Mouse (Mus musculus): Measurements from ENCODE around the gene Rbfox2. TPM values are rescaled to one million over a fixed set of nuclear protein-coding genes. Genes with fewer than 3 reads are reported as not detected.
"Not testable (repeated sequence)": the region's sequence is repeated elsewhere in the genome, so short reads cannot be mapped to it uniquely, and the experiment has no call there.

Gene Rbfox2
- polyA plus RNA-seq, 1 experiment from 2014 or later = 136 TPM

- WGBS = 59% methylated on average over 7 of the region's 7 CpGs
- ATAC-seq (ENCODE audit: low read depth) = no peak
- Histone ChIP-seq H3K4me3 (no peak overlapping the region), H3K4me2 (no peak overlapping the region), H3K9me3 (no peaks in the 10 kb centered on the region), H3K36me3 (no peaks in the 10 kb centered on the region), H3K9ac (no peak overlapping the region), H3K27ac (replicated peaks) (peak overlapping the region; percentile 9; the same call in 1 of the 2 replicates), H3K4me1 (replicated peaks) (peaks cover 19% of the 10 kb centered on the region), H3K27me3 (no peaks in the 10 kb centered on the region)
Observed at GRCm38 (mm10) chr15:77291471-77291870, 15.3 kb downstream of the Rbfox2 start.

GRCm38 (mm10) chr15:77290352-77290751, 16.5 kb downstream of the Rbfox2 start:
- H3K36me3 ChIP-seq = no peaks in the 10 kb centered on the region
- no peak overlapping the region for H3K27ac ChIP-seq (replicated peaks)
- no peak overlapping the region for H3K4me2 ChIP-seq
- H3K9ac ChIP-seq = no peak overlapping the region
- WGBS = 76% methylated on average over 2 of the region's 2 CpGs
- H3K27me3 ChIP-seq = no peaks in the 10 kb centered on the region
- peaks cover 19% of the 10 kb centered on the region for H3K4me1 ChIP-seq (replicated peaks)
- no peaks in the 10 kb centered on the region for H3K9me3 ChIP-seq
- no peak overlapping the region for H3K4me3 ChIP-seq
- ATAC-seq (ENCODE audit: low read depth) = no peak

GRCm38 (mm10) chr15:77280130-77280529, 26.7 kb downstream of the Rbfox2 start:
- no peak for ATAC-seq (ENCODE audit: low read depth)
- H3K36me3 ChIP-seq = no peaks in the 10 kb centered on the region
- no peaks in the 10 kb centered on the region for H3K9me3 ChIP-seq
- WGBS = 95% methylated on average over 1 of the region's 1 CpGs
- no peak overlapping the region for H3K4me2 ChIP-seq
- peaks cover 12% of the 10 kb centered on the region for H3K4me1 ChIP-seq (replicated peaks)
- H3K9ac ChIP-seq = no peak overlapping the region
- H3K27ac ChIP-seq (replicated peaks) = no peak overlapping the region
- H3K27me3 ChIP-seq = no peaks in the 10 kb centered on the region
- no peak overlapping the region for H3K4me3 ChIP-seq

GRCm38 (mm10) chr15:77278825-77279224, 28.0 kb downstream of the Rbfox2 start:
- no peak overlapping the region for H3K4me3 ChIP-seq
- WGBS = 52% methylated on average over 5 of the region's 5 CpGs
- H3K27ac ChIP-seq (replicated peaks) = 0 out of 2 replicates have a peak overlapping the region, but pooled peaks have one; percentile 9
- no peak overlapping the region for H3K4me2 ChIP-seq
- H3K9ac ChIP-seq = no peak overlapping the region
- H3K9me3 ChIP-seq = no peaks in the 10 kb centered on the region
- H3K27me3 ChIP-seq = no peaks in the 10 kb centered on the region
- H3K36me3 ChIP-seq = no peaks in the 10 kb centered on the region
- peaks cover 17% of the 10 kb centered on the region for H3K4me1 ChIP-seq (replicated peaks)
- no peak for ATAC-seq (ENCODE audit: low read depth)

- no peak for ATAC-seq (ENCODE audit: low read depth)
- no peaks in the 10 kb centered on the region for H3K27me3 ChIP-seq
- no peak overlapping the region for H3K9ac ChIP-seq
- WGBS = 82% methylated on average over 3 of the region's 3 CpGs
- H3K4me2 ChIP-seq = no peak overlapping the region
- no peaks in the 10 kb centered on the region for H3K36me3 ChIP-seq
- H3K9me3 ChIP-seq = no peaks in the 10 kb centered on the region
- H3K27ac ChIP-seq (replicated peaks) = no peak overlapping the region
- H3K4me3 ChIP-seq = no peak overlapping the region
- peaks cover 21% of the 10 kb centered on the region for H3K4me1 ChIP-seq (replicated peaks)
Observed at GRCm38 (mm10) chr15:77276838-77277725, 29.7 kb downstream of the Rbfox2 start.

GRCm38 (mm10) chr15:77276300-77276699, 30.5 kb downstream of the Rbfox2 start:
- H3K4me2 ChIP-seq = no peak overlapping the region
- no peak overlapping the region for H3K27ac ChIP-seq (replicated peaks)
- no peaks in the 10 kb centered on the region for H3K36me3 ChIP-seq
- ATAC-seq (ENCODE audit: low read depth) = no peak
- no peak overlapping the region for H3K4me3 ChIP-seq
- peaks cover 21% of the 10 kb centered on the region for H3K4me1 ChIP-seq (replicated peaks)
- no peaks in the 10 kb centered on the region for H3K9me3 ChIP-seq
- 84% methylated on average over 1 of the region's 1 CpGs for WGBS
- H3K9ac ChIP-seq = no peak overlapping the region
- no peaks in the 10 kb centered on the region for H3K27me3 ChIP-seq

- Histone ChIP-seq H3K4me3 (no peak overlapping the region), H3K36me3 (no peaks in the 10 kb centered on the region), H3K27ac (replicated peaks) (no peak overlapping the region), H3K27me3 (no peaks in the 10 kb centered on the region), H3K9me3 (no peaks in the 10 kb centered on the region), H3K9ac (no peak overlapping the region), H3K4me2 (no peak overlapping the region), H3K4me1 (replicated peaks) (peaks cover 21% of the 10 kb centered on the region)
- no peak for ATAC-seq (ENCODE audit: low read depth)
- WGBS = 72% methylated on average over 2 of the region's 2 CpGs
Observed at GRCm38 (mm10) chr15:77275572-77275971, 31.2 kb downstream of the Rbfox2 start.

- Histone ChIP-seq H3K4me3 (no peak overlapping the region), H3K36me3 (no peaks in the 10 kb centered on the region), H3K4me2 (no peak overlapping the region), H3K9me3 (no peaks in the 10 kb centered on the region), H3K4me1 (replicated peaks) (peaks cover 21% of the 10 kb centered on the region), H3K9ac (no peak overlapping the region), H3K27ac (replicated peaks) (no peak overlapping the region), H3K27me3 (no peaks in the 10 kb centered on the region)
- WGBS = 15% methylated on average over 6 of the region's 6 CpGs
- no peak for ATAC-seq (ENCODE audit: low read depth)
Observed at GRCm38 (mm10) chr15:77273947-77274346, 32.9 kb downstream of the Rbfox2 start.

- Histone ChIP-seq H3K27ac (replicated peaks) (no peak overlapping the region), H3K27me3 (no peaks in the 10 kb centered on the region), H3K4me1 (replicated peaks) (peaks cover 16% of the 10 kb centered on the region), H3K4me2 (no peak overlapping the region), H3K4me3 (no peak overlapping the region), H3K9me3 (no peaks in the 10 kb centered on the region), H3K9ac (no peak overlapping the region), H3K36me3 (no peaks in the 10 kb centered on the region)
- 93% methylated on average over 5 of the region's 5 CpGs for WGBS
- no peak for ATAC-seq (ENCODE audit: low read depth)
Observed at GRCm38 (mm10) chr15:77271285-77271684, 35.5 kb downstream of the Rbfox2 start.

- not testable (repeated sequence) for H3K4me3 ChIP-seq; H3K9me3 ChIP-seq; H3K9ac ChIP-seq; H3K27ac ChIP-seq (replicated peaks); H3K4me2 ChIP-seq; H3K36me3 ChIP-seq; H3K27me3 ChIP-seq; ATAC-seq (ENCODE audit: low read depth)
- 97% methylated on average over 1 of the region's 1 CpGs for WGBS
- H3K4me1 ChIP-seq (replicated peaks) = peaks cover 29% of the 10 kb centered on the region
Observed at GRCm38 (mm10) chr15:77269496-77269895, 37.3 kb downstream of the Rbfox2 start.

GRCm38 (mm10) chr15:77268415-77268814, 38.4 kb downstream of the Rbfox2 start:
- Histone ChIP-seq H3K36me3 (no peaks in the 10 kb centered on the region), H3K4me3 (no peak overlapping the region), H3K27ac (replicated peaks) (no peak overlapping the region), H3K4me2 (no peak overlapping the region), H3K27me3 (no peaks in the 10 kb centered on the region), H3K4me1 (replicated peaks) (peaks cover 27% of the 10 kb centered on the region), H3K9me3 (no peaks in the 10 kb centered on the region), H3K9ac (no peak overlapping the region)
- WGBS = 83% methylated on average over 3 of the region's 3 CpGs
- no peak for ATAC-seq (ENCODE audit: low read depth)

- Histone ChIP-seq H3K36me3 (no peaks in the 10 kb centered on the region), H3K4me1 (replicated peaks) (peaks cover 27% of the 10 kb centered on the region), H3K9me3 (no peaks in the 10 kb centered on the region), H3K27ac (replicated peaks) (peak overlapping the region; percentile 38), H3K4me3 (no peak overlapping the region), H3K27me3 (no peaks in the 10 kb centered on the region), H3K9ac (no peak overlapping the region), H3K4me2 (no peak overlapping the region)
- no peak for ATAC-seq (ENCODE audit: low read depth)
- WGBS = 49% methylated on average over 4 of the region's 4 CpGs
Observed at GRCm38 (mm10) chr15:77265318-77265717, 41.5 kb downstream of the Rbfox2 start.

GRCm38 (mm10) chr15:77264314-77264713, 42.5 kb downstream of the Rbfox2 start:
- no peaks in the 10 kb centered on the region for H3K9me3 ChIP-seq
- H3K4me3 ChIP-seq = no peak overlapping the region
- H3K27ac ChIP-seq (replicated peaks) = no peak overlapping the region
- no peaks in the 10 kb centered on the region for H3K27me3 ChIP-seq
- H3K9ac ChIP-seq = no peak overlapping the region
- 55% methylated on average over 5 of the region's 5 CpGs for WGBS
- no peaks in the 10 kb centered on the region for H3K36me3 ChIP-seq
- H3K4me1 ChIP-seq (replicated peaks) = peaks cover 27% of the 10 kb centered on the region
- H3K4me2 ChIP-seq = no peak overlapping the region
- no peak for ATAC-seq (ENCODE audit: low read depth)
